Mouse (Mus musculus) intestine, embryonic 14.5 days (tissue): ENCODE results near the gene D5Ertd579e. TPM values are rescaled to one million over a fixed set of nuclear protein-coding genes. Genes with fewer than 3 reads are reported as not detected.
A peak's percentile ranks its signal among the peaks of the same experiment; 100 is the strongest.

Experiments used
- ATAC-seq: fragments of 200-750 bp; cut with Nextera tagmentation; replicated peaks from 2 replicates; pipeline ENCODE4 v1.8.0; 2017; ENCODE audit warnings: low read depth, moderate number of reproducible peaks, moderate TSS enrichment, moderate library complexity; ENCODE audit not compliant: low FRiP score, low TSS enrichment
- DNase-seq: peaks from one replicate; pipeline ENCODE4 v3.0.0-alpha.2; 2018; ENCODE audit warnings: low spot score
- H3K27ac ChIP-seq: fragments of 300-500 bp; sonication (generic); 2 replicates; pipeline ENCODE4 v1.5.1; 2014; ENCODE audit warnings: low read depth, mild to moderate bottlenecking, control low read depth
- H3K27me3 ChIP-seq: fragments of 300-500 bp; sonication (generic); replicated peaks from 2 replicates; pipeline ENCODE4 v1.6.1; 2014; ENCODE audit warnings: low read length, control low read depth; ENCODE audit not compliant: control insufficient read depth, insufficient read depth
- H3K36me3 ChIP-seq: fragments of 300-500 bp; sonication (generic); 2 replicates; pipeline ENCODE4 v1.6.1; 2014; ENCODE audit warnings: low read length, control low read depth; ENCODE audit not compliant: control insufficient read depth, insufficient read depth
- H3K4me1 ChIP-seq: fragments of 300-500 bp; sonication (generic); replicated peaks from 2 replicates; pipeline ENCODE4 v1.6.1; 2014; ENCODE audit warnings: low read length, control low read depth, mixed read lengths; ENCODE audit not compliant: control insufficient read depth, insufficient read depth
- H3K4me2 ChIP-seq: fragments of 300-500 bp; sonication (generic); 2 replicates; pipeline ENCODE4 v1.6.1; 2014; ENCODE audit warnings: low read length
- H3K4me3 ChIP-seq: fragments of 300-500 bp; sonication (generic); 2 replicates; pipeline ENCODE4 v1.5.1; 2014; ENCODE audit warnings: low read depth, low read length, control low read depth, mixed read lengths
- H3K9ac ChIP-seq: fragments of 300-500 bp; sonication (generic); 2 replicates; pipeline ENCODE4 v1.6.1; 2014; ENCODE audit warnings: mild to moderate bottlenecking, low read length
- H3K9me3 ChIP-seq: fragments of 300-500 bp; sonication (generic); 2 replicates; pipeline ENCODE4 v1.6.1; 2016; ENCODE audit warnings: low read length, control low read depth; ENCODE audit not compliant: control insufficient read depth
- WGBS: fragments of 180-500 bp; shearing (Covaris S2); extraction: QIAGEN DNeasy Blood & Tissue Kit; methylation state at CpG from one replicate; pipeline ENCODE4 v1.1.7; 2014; 5-methylcytosine and 5-hydroxymethylcytosine counted together
- polyA plus RNA-seq: library from polyadenylated mRNA; unstranded; fragments of >200 nt; fragmentation: Nextera tagmentation; extraction: Ambion mirVana; gene quantifications from 2 replicates; pipeline ENCODE4 v1.2.1, GENCODE M21; 2014

Gene D5Ertd579e
- 25.8 and 28.3 TPM in 2 replicates for polyA plus RNA-seq

DNA sequence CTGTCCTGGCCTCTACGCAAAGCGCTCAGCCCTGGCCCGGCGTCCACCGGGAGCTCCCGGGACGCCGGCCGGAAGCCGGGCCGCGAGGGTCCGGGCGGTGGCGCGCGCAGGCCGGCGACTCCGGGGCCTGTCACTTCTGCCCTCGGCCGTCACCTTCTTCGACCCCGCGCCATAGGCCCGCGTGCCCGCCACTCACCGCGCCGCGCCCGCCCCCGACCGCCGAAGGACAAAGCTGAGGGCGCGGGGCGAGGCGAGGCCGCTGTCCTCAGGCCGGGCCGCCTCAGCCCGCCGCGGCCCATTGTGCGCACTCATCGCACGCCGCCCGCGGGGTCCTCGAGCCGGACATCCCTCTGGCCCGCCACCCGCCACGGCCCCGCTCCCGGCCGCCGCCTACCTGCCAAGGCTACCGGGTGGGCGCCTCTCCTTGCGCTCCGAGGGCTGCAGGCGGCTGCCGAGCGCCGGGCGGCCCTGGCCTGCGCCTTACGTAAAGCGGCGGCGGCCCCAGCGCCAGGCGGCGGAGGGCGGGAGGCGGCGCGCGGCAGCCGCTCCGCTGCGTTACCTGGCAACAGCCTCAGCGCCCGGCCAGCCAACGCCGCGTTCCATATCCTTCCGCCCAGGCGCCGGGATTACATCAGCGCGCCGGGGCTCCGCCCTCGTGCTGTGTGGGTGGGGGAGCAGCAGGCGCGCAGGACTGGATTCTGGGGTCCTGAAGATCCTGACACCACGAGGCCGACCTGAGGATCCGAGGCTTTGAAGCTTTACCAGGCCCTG, at the start of gene D5Ertd579e:
D5Ertd579e (minus strand) TSS at position 564 of the 771 bp plus-strand sequence.
- Histone ChIP-seq H3K4me2 (peak within 1 kb of the TSS; percentile 91), H3K9ac (peak within 1 kb of the TSS; percentile 79), H3K9me3 (no peaks in the 10 kb centered on the region), H3K4me3 (peak within 1 kb of the TSS; percentile 83), H3K36me3 (0 out of 2 replicates have a peak, but pooled peaks cover 3% of the 10 kb centered on the region), H3K27me3 (no peaks in the 10 kb centered on the region), H3K4me1 (peaks cover 6% of the 10 kb centered on the region; the same call in 1 of the 2 replicates), H3K27ac (peak within 1 kb of the TSS; percentile 89)
- under 1% methylated on average over 91 of the region's 104 CpGs for WGBS
- DNase-seq (peak; percentile 93), ATAC-seq (peak; percentile 96)

GRCm38 (mm10) chr5:36742126-36742848, 46.5 kb upstream of the D5Ertd579e start:
- Histone ChIP-seq H3K4me3 (no peak overlapping the region), H3K4me2 (peak overlapping the region; percentile 37; the same call in 1 of the 2 replicates)

DNA sequence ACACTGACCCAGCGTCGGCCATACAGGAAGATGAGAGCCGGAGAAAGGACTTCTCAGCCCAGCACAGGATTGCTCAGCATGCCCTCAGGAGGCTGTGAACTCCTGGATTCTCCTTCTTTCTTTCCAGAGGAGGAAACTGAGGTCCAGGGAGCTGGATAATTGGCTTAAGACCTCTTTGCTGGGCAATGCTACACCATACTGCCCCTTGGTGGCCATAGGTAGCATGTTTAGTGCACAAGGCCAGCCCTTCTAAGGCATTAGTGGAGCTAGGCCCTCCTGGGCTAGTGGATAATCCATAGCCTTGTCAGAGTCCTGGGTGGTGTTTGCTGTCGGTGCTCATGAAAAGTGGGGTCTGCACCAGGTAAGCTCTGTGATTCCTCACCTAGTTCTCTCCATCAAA, 44.0 kb upstream of the D5Ertd579e start:
- Histone ChIP-seq H3K9ac (no peak overlapping the region), H3K4me1 (no peaks in the 10 kb centered on the region), H3K4me3 (no peak overlapping the region), H3K36me3 (no peaks in the 10 kb centered on the region), H3K9me3 (no peaks in the 10 kb centered on the region), H3K27ac (no peak overlapping the region), H3K4me2 (no peak overlapping the region), H3K27me3 (no peaks in the 10 kb centered on the region)
- 67% methylated on average over 4 of the region's 4 CpGs for WGBS
- DNase-seq (no peak), ATAC-seq (no peak)

More at GRCm38 (mm10) chr5:36742126-36742848, 46.5 kb upstream of the D5Ertd579e start:
- no peak overlapping the region for H3K9ac ChIP-seq
- H3K27me3 ChIP-seq: no peaks in the 10 kb centered on the region
- no peaks in the 10 kb centered on the region for H3K9me3 ChIP-seq
- H3K27ac ChIP-seq: no peak overlapping the region
- peaks cover 8% of the 10 kb centered on the region for H3K4me1 ChIP-seq
- peaks cover 12% of the 10 kb centered on the region; the same call in 1 of the 2 replicates for H3K36me3 ChIP-seq
- DNase-seq (peak; percentile 97), ATAC-seq (0 out of 2 replicates have a peak, but pooled peaks have one; percentile 36)
- 37% methylated on average over 16 of the region's 16 CpGs for WGBS

DNA sequence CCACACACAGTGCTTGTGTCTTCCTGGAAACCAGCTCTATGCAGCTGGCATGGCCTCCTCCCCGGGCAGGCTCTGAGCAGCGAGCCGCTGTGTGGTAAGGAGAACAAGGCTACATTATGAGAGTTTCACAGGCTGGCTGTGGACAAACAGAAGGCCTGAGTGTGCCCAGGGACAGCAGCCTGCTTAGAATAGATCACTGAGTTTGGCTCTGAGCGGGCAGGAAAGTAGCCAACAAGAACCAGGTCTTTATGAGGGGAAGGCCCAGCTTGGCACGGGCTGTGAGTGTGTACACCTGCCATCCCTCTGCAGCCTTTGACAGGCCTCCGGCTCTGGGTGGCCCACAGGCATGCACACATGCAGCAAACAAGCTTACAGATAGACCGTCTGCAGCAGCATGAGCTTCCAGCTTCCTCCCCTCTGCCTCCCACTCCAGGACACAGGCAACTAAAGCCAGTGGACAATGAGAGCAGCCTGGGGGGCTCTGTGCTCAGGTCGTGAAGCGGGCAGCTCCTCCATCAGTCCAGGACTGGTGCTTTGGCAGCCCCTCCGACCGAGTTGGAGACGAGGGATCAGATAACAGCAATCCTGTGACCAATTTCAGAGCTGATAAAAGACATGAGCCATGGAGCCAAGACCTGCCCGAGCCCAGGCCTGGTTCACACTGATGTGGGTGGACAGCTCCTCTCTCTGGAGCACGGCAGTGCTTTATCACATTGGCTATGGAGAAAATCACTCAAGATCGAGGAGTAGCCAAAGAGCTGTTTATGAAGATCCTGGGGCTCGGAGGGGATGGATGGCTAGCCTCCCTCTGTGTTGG, 43.2 kb upstream of the D5Ertd579e start:
- WGBS: 53% methylated on average over 16 of the region's 16 CpGs
- Histone ChIP-seq H3K4me3 (no peak overlapping the region), H3K36me3 (no peaks in the 10 kb centered on the region), H3K4me1 (no peaks in the 10 kb centered on the region), H3K4me2 (no peak overlapping the region), H3K9me3 (no peaks in the 10 kb centered on the region), H3K9ac (no peak overlapping the region), H3K27me3 (no peaks in the 10 kb centered on the region), H3K27ac (no peak overlapping the region)
- no peak for ATAC-seq
- DNase-seq: no peak

GRCm38 (mm10) chr5:36737765-36738164, 41.9 kb upstream of the D5Ertd579e start:
- 60% methylated on average over 4 of the region's 4 CpGs for WGBS
- Histone ChIP-seq H3K27me3 (no peaks in the 10 kb centered on the region), H3K4me2 (no peak overlapping the region), H3K4me3 (no peak overlapping the region), H3K36me3 (no peaks in the 10 kb centered on the region), H3K9me3 (no peaks in the 10 kb centered on the region), H3K4me1 (no peaks in the 10 kb centered on the region), H3K27ac (no peak overlapping the region), H3K9ac (no peak overlapping the region)
- ATAC-seq: no peak
- no peak for DNase-seq

GRCm38 (mm10) chr5:36736009-36736408, 40.2 kb upstream of the D5Ertd579e start:
- H3K4me2 ChIP-seq: no peak overlapping the region
- H3K36me3 ChIP-seq: no peaks in the 10 kb centered on the region

GRCm38 (mm10) chr5:36735106-36735505, 39.3 kb upstream of the D5Ertd579e start:
- WGBS: 85% methylated on average over 6 of the region's 6 CpGs
- no peak for ATAC-seq
- no peaks in the 10 kb centered on the region for H3K36me3 ChIP-seq
- H3K4me1 ChIP-seq: no peaks in the 10 kb centered on the region
- H3K4me2 ChIP-seq: no peak overlapping the region
- H3K9ac ChIP-seq: no peak overlapping the region
- no peaks in the 10 kb centered on the region for H3K27me3 ChIP-seq
- H3K27ac ChIP-seq: no peak overlapping the region
- no peak for DNase-seq
- no peak overlapping the region for H3K4me3 ChIP-seq
- no peaks in the 10 kb centered on the region for H3K9me3 ChIP-seq

More at GRCm38 (mm10) chr5:36736009-36736408, 40.2 kb upstream of the D5Ertd579e start:
- H3K4me1 ChIP-seq: no peaks in the 10 kb centered on the region
- no peak overlapping the region for H3K4me3 ChIP-seq
- no peak overlapping the region for H3K27ac ChIP-seq
- H3K27me3 ChIP-seq: no peaks in the 10 kb centered on the region
- H3K9ac ChIP-seq: no peak overlapping the region
- no peak for ATAC-seq
- WGBS: 76% methylated on average over 8 of the region's 8 CpGs
- no peak for DNase-seq
- no peaks in the 10 kb centered on the region for H3K9me3 ChIP-seq

DNA sequence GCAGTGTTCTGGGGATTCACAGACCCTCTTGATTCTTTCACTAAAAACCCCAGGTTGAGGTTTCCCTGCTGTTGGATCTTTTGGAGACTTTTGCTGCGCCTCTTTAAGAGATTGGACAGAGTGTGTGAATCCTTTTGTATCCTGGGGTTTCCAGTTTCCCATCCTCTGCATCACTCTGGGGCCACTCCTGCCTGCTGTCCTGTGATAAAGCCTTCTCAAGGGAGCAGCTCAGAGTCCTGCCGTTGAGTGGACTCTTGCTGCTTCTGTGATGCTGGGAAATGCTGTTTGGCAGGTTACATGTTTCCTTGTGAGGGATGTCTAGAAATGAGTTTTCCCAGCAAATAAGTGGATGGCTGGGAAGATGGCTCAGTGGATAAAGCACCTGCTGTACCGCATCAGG, 37.6 kb upstream of the D5Ertd579e start:
- Histone ChIP-seq H3K27me3 (no peaks in the 10 kb centered on the region), H3K27ac (no peak overlapping the region), H3K9ac (no peak overlapping the region), H3K4me3 (no peak overlapping the region), H3K36me3 (no peaks in the 10 kb centered on the region), H3K4me1 (no peaks in the 10 kb centered on the region), H3K9me3 (no peaks in the 10 kb centered on the region), H3K4me2 (no peak overlapping the region)
- DNase-seq: no peak
- no peak for ATAC-seq
- WGBS: 80% methylated on average over 3 of the region's 3 CpGs
